ENCODE assay signal across 11 mouse cellular contexts in genomic region chr17:14221893-14222615, GRCm38 (mm10). TPM values are rescaled to one million over a fixed set of nuclear protein-coding genes. Genes with fewer than 3 reads are reported as not detected.
DNase-seq lines count a peak whose midpoint lies in the region; ATAC-seq and TF ChIP-seq lines count a peak whose summit lies in the region.
"Had no signal": no experiment of that assay in that cellular context is flagged by ENCODE, and none has a peak within 500 bp of the region (broad histone marks: within the 10 kb centered on the region; RNA-seq: fewer than 3 reads in every experiment).

No protein-coding gene starts in this region.

- no peak overlapping the region for H3K4me3 ChIP-seq in CH12.LX (replicated peaks in 1 of 3; ENCODE audit: low read depth in 2 of 3, low read length in 2 of 3, poor library complexity in 1 of 3)
- no peak overlapping the region for H3K4me3 ChIP-seq in hindbrain, embryonic 14.5 days (replicated peaks; ENCODE audit: low read length)
- H3K4me3 ChIP-seq: left cerebral cortex, adult 2 months had no signal

- peaks cover 3% of the 10 kb centered on the region for H3K9me3 ChIP-seq in CH12.LX (replicated peaks; ENCODE audit: low read length)
- no peaks in the 10 kb centered on the region for H3K9me3 ChIP-seq in hindbrain, embryonic 14.5 days (ENCODE audit: control insufficient read depth, low read length)

- no peak for TF ChIP-seq POLR2A in CH12.LX (IDR thresholded peaks at IDR 0.05; ENCODE audit: low read depth, low read length)

- peaks cover 16% of the 10 kb centered on the region for H3K27me3 ChIP-seq in CH12.LX (replicated peaks)
- no peaks in the 10 kb centered on the region for H3K27me3 ChIP-seq in hindbrain, embryonic 14.5 days (ENCODE audit: control insufficient read depth, insufficient read depth, low read length)

- in situ Hi-C loops in CH12.LX (cut with MboI; ENCODE audit: low pct_ligation_motif_present, low pct_unique_long_range_greater_than_20kb, low sequenced_read_pairs) = loop anchor here (25.0 kb wide), 2 partner anchors 110 to 360 kb away; no protein-coding TSS in a partner anchor

- TF ChIP-seq RAD21 in CH12.LX (IDR thresholded peaks at IDR 0.05; ENCODE audit: low read depth, low read length) = peak; percentile 20

- H3K36me3 ChIP-seq in CH12.LX (replicated peaks in 1 of 2; ENCODE audit: control insufficient read depth in 1 of 2, insufficient read depth in 1 of 2, low read length in 1 of 2) = no peaks in the 10 kb centered on the region
- no peaks in the 10 kb centered on the region for H3K36me3 ChIP-seq in hindbrain, embryonic 14.5 days (replicated peaks; ENCODE audit: control insufficient read depth, insufficient read depth)

- dilution Hi-C loops in CH12.LX (cut with MboI; ENCODE audit: extremely low pct_ligation_motif_present, extremely low pct_unique_long_range_greater_than_20kb, low sequenced_read_pairs) = no loop called here

- peak in 1 of 2 experiments; percentile 55; a peak in 2 of 4 replicates for TF ChIP-seq CTCF in CH12.LX (conservative IDR thresholded peaks at IDR 0.05 in 1 of 2, IDR thresholded peaks at IDR 0.05 in 1 of 2; ENCODE audit: low read depth in 2 of 2, low read length in 2 of 2)

- H3K4me2 ChIP-seq in CH12.LX (ENCODE audit: insufficient read depth, low read depth, poor library complexity, severe bottlenecking) = no peak overlapping the region
- no peak overlapping the region for H3K4me2 ChIP-seq in hindbrain, embryonic 14.5 days (replicated peaks)

- WGBS in hindbrain, embryonic 14.5 days = 29% methylated on average over 11 of the region's 11 CpGs

- peak; percentile 65 for DNase-seq in kidney, postnatal 4 days
- DNase-seq in kidney, postnatal 14 days = no peak
- peak; percentile 12 for DNase-seq in 416B (ENCODE audit: low read depth)
- peak; percentile 25 for DNase-seq in CH12.LX (ENCODE audit: extremely low read depth)
- no peak for DNase-seq in hindbrain, embryonic 14.5 days (ENCODE audit: low spot score)
- no peak for DNase-seq in adrenal gland, adult 8-10 months
- no peak for DNase-seq in spleen, postnatal 14 days (ENCODE audit: low spot score in 2 of 2)
- DNase-seq: gastrocnemius, postnatal 10 days; heart, postnatal 36 days; lung, adult 18-20 months had no signal

- TF ChIP-seq EP300 in CH12.LX (IDR thresholded peaks at IDR 0.05; ENCODE audit: low read length) = no peak

- H3K27ac ChIP-seq in CH12.LX (ENCODE audit: insufficient read depth, low read depth) = no peak overlapping the region
- H3K27ac ChIP-seq in hindbrain, embryonic 14.5 days = no peak overlapping the region
- H3K27ac ChIP-seq: left cerebral cortex, adult 2 months had no signal

- ATAC-seq in hindbrain, embryonic 14.5 days (ENCODE audit: low FRiP score) = 0 out of 2 replicates have a peak, but pooled peaks have one; percentile 7

- H3K9ac ChIP-seq in CH12.LX (ENCODE audit: insufficient read depth, low read depth) = no peak overlapping the region
- H3K9ac ChIP-seq in hindbrain, embryonic 14.5 days = no peak overlapping the region

- H3K79me2 ChIP-seq in CH12.LX (replicated peaks; ENCODE audit: control insufficient read depth, extremely low read depth, insufficient read depth, poor library complexity, severe bottlenecking) = no peaks in the 10 kb centered on the region

- no peaks in the 10 kb centered on the region for H3K4me1 ChIP-seq in CH12.LX (ENCODE audit: control insufficient read depth in 1 of 2, insufficient read depth in 2 of 2)
- no peaks in the 10 kb centered on the region for H3K4me1 ChIP-seq in hindbrain, embryonic 14.5 days (replicated peaks; ENCODE audit: control insufficient read depth, insufficient read depth, low read length)

TF ChIP-seq in CH12.LX, 34 proteins besides CTCF, POLR2A, EP300 and RAD21:
- no peak for TF ChIP-seq PAX5 (IDR thresholded peaks at IDR 0.05; ENCODE audit: low read length)
- TF ChIP-seq SMC3 (IDR thresholded peaks at IDR 0.05; ENCODE audit: low read depth, low read length) = peak; percentile 35

RNA-seq across cellular contexts. Expression of gene Dact2, which starts 17.9 kb away (rescaled TPM):
- total RNA-seq in CH12.LX (2012; rRNA removed) (not detected in 2 replicates), CH12.LX (2014; rRNA removed) (not detected in 2 replicates)
- not detected in 2 replicates for polyA plus RNA-seq in CH12.LX (2012; ENCODE audit: insufficient read length, low read depth)
- 3.0 and 3.1 TPM in 2 replicates for polyA plus RNA-seq in hindbrain, embryonic 14.5 days (2014; fragmentation: Nextera tagmentation; extraction: Ambion mirVana)
- total RNA-seq in adrenal gland, adult 8-10 months (2022) = 1 to 10 TPM in 2 of 4 experiments, under 1 TPM in 2; 0.59 to 1.4 (median 1.1) TPM

RNA-seq across cellular contexts. Expression of gene Smoc2, which starts 57.3 kb away (rescaled TPM):
- not detected in 2 replicates for total RNA-seq in CH12.LX (2012; rRNA removed)
- total RNA-seq in CH12.LX (2014; rRNA removed) = 0.34 TPM in 1 of 2 replicates, not detected in the other
- polyA plus RNA-seq in CH12.LX (2012; ENCODE audit: insufficient read length, low read depth) = not detected in 2 replicates
- 3.5 and 5.3 TPM in 2 replicates for polyA plus RNA-seq in hindbrain, embryonic 14.5 days (2014; fragmentation: Nextera tagmentation; extraction: Ambion mirVana)
- 10 to 100 TPM; 29.1 to 46.6 (median 31.3) TPM for total RNA-seq in adrenal gland, adult 8-10 months (2022)

Comparison
In these comparisons a context has a peak if more than half of its experiments do, and no peak if none do; other contexts are left out.
1. DNase-seq: peak in kidney, postnatal 4 days (2 of 2), 416B (single experiment) and CH12.LX (single experiment); none in kidney, postnatal 14 days (single experiment), hindbrain, embryonic 14.5 days (single experiment), adrenal gland, adult 8-10 months (single experiment) and spleen, postnatal 14 days (0 of 2).
2. RNA of gene Smoc2, which starts 57.3 kb away (total RNA-seq): 29.1 to 46.6 TPM in adrenal gland, adult 8-10 months; 0.34 TPM in CH12.LX; every median in the first group is over 10 times any median in the second.